Mouse (Mus musculus) erythroblast, embryonic 14.5 days (primary cell): Measurements from ENCODE around the gene Mrps7.

Source experiments
- GATA1 ChIP-seq: IDR thresholded peaks from 2 replicates; pipeline ENCODE4 v1.6.1; 2012; ENCODE audit warnings: low read length, inconsistent platforms, mixed read lengths
- TAL1 ChIP-seq: IDR thresholded peaks from 3 replicates; pipeline ENCODE4 v1.6.1; 2012; ENCODE audit warnings: low read length, inconsistent platforms, mixed read lengths

- no peak for TF ChIP-seq TAL1
- no peak for TF ChIP-seq GATA1
These were observed 9.6 kb downstream of the Mrps7 start for GRCm38 (mm10) chr11:115613138-115613945.
